Mouse (Mus musculus): ENCODE measurements around the gene Scd3.

DNA sequence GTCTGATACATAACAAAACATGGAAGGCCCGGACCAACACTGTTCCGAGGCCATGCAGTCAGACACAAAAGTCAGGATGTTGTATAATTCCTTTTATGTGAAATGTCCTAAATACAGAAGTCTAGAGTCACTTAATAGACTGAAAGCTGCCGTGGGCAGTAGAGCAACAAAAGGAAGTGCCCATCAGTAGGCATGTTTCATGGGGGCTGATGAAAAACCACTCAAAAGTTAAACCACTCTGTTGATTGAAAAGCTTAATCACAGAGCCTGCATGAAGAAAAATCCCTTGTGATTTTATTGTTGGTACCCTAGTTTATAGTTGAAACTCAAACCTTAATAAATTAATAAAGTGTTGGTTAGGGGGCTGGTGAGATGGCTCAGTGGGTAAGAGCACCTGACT is 60.5 kb downstream of the Scd3 start:
- TF ChIP-seq CTCF (conservative IDR thresholded peaks at IDR 0.05; ENCODE audit: low read length) (no peak), NANOG (IDR thresholded peaks at IDR 0.05; ENCODE audit: borderline replicate concordance, low read length) (no peak), POU5F1 (IDR thresholded peaks at IDR 0.05; ENCODE audit: borderline replicate concordance, low read length) (no peak)
